Mouse (Mus musculus) embryonic facial prominence, embryonic 14.5 days (tissue): ENCODE results near the gene Dydc2. TPM values are rescaled to one million over a fixed set of nuclear protein-coding genes. Genes with fewer than 3 reads are reported as not detected.

Source experiments
- ATAC-seq: fragments of 200-750 bp; cut with Nextera tagmentation; 2 replicates; pipeline ENCODE4 v1.8.0; 2017; ENCODE audit warnings: low read depth, moderate number of reproducible peaks, moderate TSS enrichment
- DNase-seq: peaks from one replicate; pipeline ENCODE4 v3.0.0-alpha.2; 2015; ENCODE audit warnings: low spot score
- H3K27ac ChIP-seq: fragments of 300-500 bp; sonication (generic); replicated peaks from 2 replicates; pipeline ENCODE4 v1.5.1; 2014; ENCODE audit warnings: low read depth, mild to moderate bottlenecking, low read length, moderate library complexity
- H3K27me3 ChIP-seq: fragments of 300-500 bp; sonication (generic); replicated peaks from 2 replicates; pipeline ENCODE4 v1.6.1; 2014; ENCODE audit warnings: low read length; ENCODE audit not compliant: control insufficient read depth, insufficient read depth
- H3K36me3 ChIP-seq: fragments of 300-500 bp; sonication (generic); 2 replicates; pipeline ENCODE4 v1.6.1; 2014; ENCODE audit warnings: low read length, mixed read lengths; ENCODE audit not compliant: control insufficient read depth, insufficient read depth
- H3K4me1 ChIP-seq: fragments of 300-500 bp; sonication (generic); 2 replicates; pipeline ENCODE4 v1.6.1; 2014; ENCODE audit warnings: antibody characterized with exemption, low read length; ENCODE audit not compliant: control insufficient read depth, insufficient read depth
- H3K4me2 ChIP-seq: fragments of 300-500 bp; sonication (generic); 2 replicates; pipeline ENCODE4 v1.6.1; 2014; ENCODE audit warnings: low read depth, mild to moderate bottlenecking, low read length, moderate library complexity, mixed read lengths
- H3K4me3 ChIP-seq: fragments of 300-500 bp; sonication (generic); 2 replicates; pipeline ENCODE4 v1.5.1; 2014; ENCODE audit warnings: low read depth, mild to moderate bottlenecking, low read length
- H3K9ac ChIP-seq: fragments of 300-500 bp; sonication (generic); 2 replicates; pipeline ENCODE4 v1.6.1; 2014; ENCODE audit warnings: low read depth, mild to moderate bottlenecking, low read length, moderate library complexity, mixed read lengths
- H3K9me3 ChIP-seq: fragments of 300-500 bp; sonication (generic); 2 replicates; pipeline ENCODE4 v1.6.1; 2016; ENCODE audit warnings: low read length; ENCODE audit not compliant: control insufficient read depth
- WGBS: fragments of 180-500 bp; shearing (Covaris S2); extraction: QIAGEN DNeasy Blood & Tissue Kit; methylation state at CpG from one replicate; pipeline ENCODE4 v1.1.7; 2014; 5-methylcytosine and 5-hydroxymethylcytosine counted together
- polyA plus RNA-seq: library from polyadenylated mRNA; unstranded; fragments of >200 nt; fragmentation: Nextera tagmentation; extraction: Ambion mirVana; gene quantifications from 2 replicates; pipeline ENCODE4 v1.2.1, GENCODE M21; 2014

The Dydc2 gene
- polyA plus RNA-seq, 1 experiment from 2014 or later: 0.29 TPM

DNA sequence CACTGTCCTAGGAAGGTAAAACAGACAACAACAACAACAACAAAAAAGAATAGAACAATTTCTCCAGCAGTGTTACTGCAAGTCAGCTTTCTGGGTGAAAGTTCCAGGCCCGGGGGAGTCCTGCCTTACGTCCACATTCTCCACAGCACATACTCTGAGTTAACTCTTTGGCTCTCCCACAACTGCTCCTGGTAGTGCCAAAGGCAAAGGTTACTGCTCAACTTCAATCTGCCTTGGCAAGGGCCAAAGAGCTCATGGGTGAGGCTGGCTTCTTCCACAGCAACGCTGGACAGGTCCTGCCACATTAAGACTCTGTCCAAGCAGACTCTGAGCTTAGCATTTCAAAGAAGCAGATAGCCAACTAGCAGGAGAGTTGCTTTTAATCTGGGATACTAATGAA lies 57.1 kb downstream of the Dydc2 start:
- no peak for ATAC-seq
- H3K4me3 ChIP-seq: no peak overlapping the region
- H3K9me3 ChIP-seq: no peaks in the 10 kb centered on the region
- no peaks in the 10 kb centered on the region for H3K36me3 ChIP-seq
- H3K27ac ChIP-seq: no peak overlapping the region
- H3K4me1 ChIP-seq: peaks cover 20% of the 10 kb centered on the region
- H3K4me2 ChIP-seq: no peak overlapping the region
- no peak overlapping the region for H3K9ac ChIP-seq
- no peaks in the 10 kb centered on the region for H3K27me3 ChIP-seq
- 74% methylated on average over 3 of the region's 3 CpGs for WGBS
- no peak for DNase-seq

DNA sequence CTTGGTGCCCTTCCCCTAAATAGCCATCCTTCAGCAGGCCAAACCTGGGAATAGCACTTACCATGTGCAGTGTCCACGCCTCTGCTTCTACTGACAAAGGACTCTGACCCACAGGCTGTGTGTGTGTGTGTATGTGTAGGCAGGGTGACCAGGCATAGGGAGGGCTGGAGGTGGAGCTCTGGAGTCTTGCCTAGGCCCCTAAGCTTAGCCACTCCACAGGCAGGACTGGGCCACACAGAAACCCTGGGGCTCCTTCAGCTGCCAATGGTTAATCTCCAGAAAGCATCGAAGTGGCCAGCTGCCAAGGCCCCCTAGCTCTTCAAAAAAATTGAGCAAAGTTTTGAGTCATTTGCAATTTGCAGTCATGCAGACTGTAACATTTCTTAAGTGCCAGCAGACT lies 60.9 kb downstream of the Dydc2 start:
- Histone ChIP-seq H3K4me1 (peaks cover 27% of the 10 kb centered on the region), H3K27me3 (no peaks in the 10 kb centered on the region), H3K4me3 (peak overlapping the region; percentile 11; the same call in 1 of the 2 replicates), H3K9ac (no peak overlapping the region), H3K27ac (peak overlapping the region; percentile 69), H3K4me2 (peak overlapping the region; percentile 23; the same call in 1 of the 2 replicates), H3K9me3 (no peaks in the 10 kb centered on the region), H3K36me3 (no peaks in the 10 kb centered on the region)
- ATAC-seq (peak; percentile 76), DNase-seq (peak; percentile 80)
- 45% methylated on average over 2 of the region's 2 CpGs for WGBS

DNA sequence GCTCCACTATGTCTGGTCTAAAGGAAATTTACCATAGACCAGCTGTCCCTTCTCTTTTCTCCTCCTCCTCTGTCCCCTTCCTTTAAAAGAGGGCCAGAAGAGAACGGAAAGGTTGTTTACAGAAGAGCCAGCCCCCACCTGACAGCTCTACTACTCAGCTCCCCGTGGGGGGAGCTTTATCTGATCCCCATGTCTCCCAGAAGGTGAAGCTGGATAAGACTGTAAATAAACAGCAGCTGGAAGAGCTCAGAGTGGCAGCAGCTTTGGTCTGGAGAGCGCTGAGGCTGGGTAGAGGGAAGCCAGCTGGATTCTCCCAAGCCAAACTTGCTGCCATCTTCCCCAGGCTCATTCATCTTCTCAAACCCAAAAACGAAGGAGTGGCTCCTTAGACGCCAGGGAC lies 61.4 kb downstream of the Dydc2 start:
- H3K27ac ChIP-seq: peak overlapping the region; percentile 69
- H3K9me3 ChIP-seq: no peaks in the 10 kb centered on the region
- no peak for ATAC-seq
- H3K27me3 ChIP-seq: no peaks in the 10 kb centered on the region
- no peak overlapping the region for H3K9ac ChIP-seq
- H3K4me2 ChIP-seq: peak overlapping the region; percentile 23; the same call in 1 of the 2 replicates
- H3K4me1 ChIP-seq: peaks cover 24% of the 10 kb centered on the region
- WGBS: 30% methylated on average over 5 of the region's 5 CpGs
- H3K4me3 ChIP-seq: peak overlapping the region; percentile 11; the same call in 1 of the 2 replicates
- no peaks in the 10 kb centered on the region for H3K36me3 ChIP-seq
- no peak for DNase-seq

DNA sequence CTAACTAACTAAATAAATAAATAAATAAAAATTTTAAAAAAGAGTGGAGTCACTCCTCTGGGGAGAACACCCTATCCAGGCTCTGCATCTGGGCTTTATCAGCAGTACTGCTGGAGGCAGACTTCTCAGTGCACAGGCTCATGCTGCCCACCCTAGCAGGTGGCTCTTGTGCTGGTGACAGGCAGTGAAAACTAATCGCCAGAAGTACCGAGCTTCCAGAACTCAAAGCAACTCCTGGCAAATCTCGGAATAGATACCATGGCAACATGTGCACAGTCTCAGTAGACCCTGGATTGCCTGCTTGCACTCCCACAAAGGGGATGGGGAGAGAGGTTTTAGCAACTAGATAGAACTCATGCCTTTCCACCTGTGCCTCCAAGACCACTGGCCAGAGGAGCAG lies 62.1 kb downstream of the Dydc2 start:
- WGBS: 48% methylated on average over 3 of the region's 3 CpGs
- DNase-seq: no peak
- Histone ChIP-seq H3K9ac (no peak overlapping the region), H3K27me3 (no peaks in the 10 kb centered on the region), H3K27ac (no peak overlapping the region), H3K4me2 (peak overlapping the region; percentile 23; the same call in 1 of the 2 replicates), H3K36me3 (no peaks in the 10 kb centered on the region), H3K9me3 (no peaks in the 10 kb centered on the region), H3K4me3 (peak overlapping the region; percentile 11; the same call in 1 of the 2 replicates), H3K4me1 (peaks cover 24% of the 10 kb centered on the region)
- no peak for ATAC-seq

DNA sequence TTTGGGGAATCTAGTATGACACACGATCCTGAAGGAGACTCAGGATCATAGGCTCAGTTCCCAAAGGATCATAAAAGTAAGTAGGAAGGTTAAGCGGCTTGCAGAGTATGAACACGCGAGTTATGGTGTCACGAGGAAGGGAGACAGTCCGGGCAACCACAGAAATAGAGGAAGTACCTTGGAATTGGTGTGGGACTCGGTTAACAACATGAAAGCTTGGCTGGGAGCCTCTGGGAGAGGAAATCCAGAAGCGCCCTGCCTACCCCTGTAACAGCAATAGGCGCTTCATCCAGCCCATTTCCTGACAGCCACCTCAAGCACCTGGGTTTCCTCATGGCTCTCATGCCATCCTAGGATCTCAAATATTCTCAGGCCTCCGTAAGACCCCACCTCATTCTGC lies 62.7 kb downstream of the Dydc2 start:
- peaks cover 24% of the 10 kb centered on the region for H3K4me1 ChIP-seq
- peaks cover 6% of the 10 kb centered on the region; the same call in 1 of the 2 replicates for H3K36me3 ChIP-seq
- H3K9ac ChIP-seq: no peak overlapping the region
- H3K27ac ChIP-seq: no peak overlapping the region
- no peak overlapping the region for H3K4me3 ChIP-seq
- DNase-seq: no peak
- no peaks in the 10 kb centered on the region for H3K9me3 ChIP-seq
- WGBS: 88% methylated on average over 10 of the region's 10 CpGs
- H3K27me3 ChIP-seq: no peaks in the 10 kb centered on the region
- peak overlapping the region; percentile 6; the same call in 1 of the 2 replicates for H3K4me2 ChIP-seq
- no peak for ATAC-seq

DNA sequence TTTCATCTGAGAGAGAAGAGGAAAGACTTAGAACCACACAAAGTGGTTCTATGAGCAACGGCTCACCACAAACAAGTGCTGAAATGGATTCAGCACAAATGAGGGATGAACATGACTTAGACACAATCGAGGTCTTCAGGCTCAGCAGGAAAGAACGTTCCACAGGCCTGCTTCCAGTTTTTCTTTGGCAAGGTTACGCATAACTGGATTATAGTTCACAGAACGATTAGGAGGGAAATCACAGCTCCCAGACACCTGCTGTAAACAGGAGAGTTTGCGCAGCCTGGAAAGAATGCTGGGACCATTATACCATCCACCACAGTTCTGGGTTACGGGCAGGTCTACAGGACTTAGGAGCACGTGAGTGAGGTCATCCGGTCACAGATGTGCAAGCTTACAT lies 63.3 kb downstream of the Dydc2 start:
- no peak for DNase-seq
- ATAC-seq: no peak
- Histone ChIP-seq H3K4me1 (peaks cover 24% of the 10 kb centered on the region), H3K9me3 (no peaks in the 10 kb centered on the region), H3K27ac (no peak overlapping the region), H3K36me3 (peaks cover 12% of the 10 kb centered on the region), H3K4me2 (peak overlapping the region; percentile 6), H3K27me3 (no peaks in the 10 kb centered on the region), H3K4me3 (no peak overlapping the region), H3K9ac (no peak overlapping the region)
- WGBS: 71% methylated on average over 9 of the region's 9 CpGs

DNA sequence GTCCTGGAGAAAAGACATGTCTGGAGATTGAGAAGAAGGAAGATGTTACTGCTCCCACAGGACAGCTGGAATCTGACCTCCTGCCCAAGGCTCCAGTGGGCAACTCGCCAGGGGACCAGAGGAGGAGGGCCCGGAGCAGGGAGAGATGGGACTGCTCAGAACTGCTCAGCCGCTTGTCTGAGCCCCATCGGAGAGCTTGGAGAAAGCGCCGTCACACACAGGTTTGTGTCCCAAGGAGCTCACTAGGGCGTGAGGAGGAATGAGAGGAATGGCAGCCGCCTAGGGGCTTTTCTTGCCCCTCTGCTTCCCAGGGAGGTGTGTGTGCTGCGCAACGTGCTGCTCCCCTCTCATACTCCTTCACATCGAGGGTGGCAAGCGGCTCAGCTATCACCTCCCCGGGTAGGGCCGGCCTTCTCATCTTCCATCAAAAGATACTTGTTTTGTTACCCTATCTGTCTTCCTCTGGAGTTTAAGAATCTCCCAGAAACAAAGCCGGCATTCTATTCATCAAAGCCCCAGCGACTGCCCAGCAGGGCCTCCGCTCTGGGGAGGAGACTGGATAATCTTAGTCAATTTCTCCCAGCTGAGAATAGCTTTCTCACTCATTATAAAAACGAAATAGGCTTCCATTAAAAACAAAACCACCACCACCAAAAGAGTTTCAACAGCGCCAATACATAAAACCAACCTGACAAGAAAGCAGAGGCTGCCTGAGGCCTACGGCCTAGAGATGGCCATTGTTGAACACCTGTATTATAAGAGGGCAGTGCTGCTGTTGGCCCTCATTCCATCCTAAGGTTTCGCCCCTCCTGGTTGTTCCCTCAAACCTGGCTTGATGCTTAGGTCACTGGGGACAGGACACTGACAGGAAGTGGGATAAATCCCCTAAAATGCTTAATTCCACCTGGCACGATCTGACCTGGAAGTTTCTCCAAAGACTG lies 64.5 kb downstream of the Dydc2 start:
- Histone ChIP-seq H3K27me3 (no peaks in the 10 kb centered on the region), H3K4me1 (peaks cover 24% of the 10 kb centered on the region), H3K9me3 (no peaks in the 10 kb centered on the region), H3K4me3 (peak overlapping the region; percentile 12; the same call in 1 of the 2 replicates), H3K27ac (no peak overlapping the region), H3K9ac (peak overlapping the region; percentile 47), H3K36me3 (peaks cover 13% of the 10 kb centered on the region), H3K4me2 (peak overlapping the region; percentile 33)
- ATAC-seq (no peak), DNase-seq (peak; percentile 24)
- WGBS: 21% methylated on average over 22 of the region's 22 CpGs

DNA sequence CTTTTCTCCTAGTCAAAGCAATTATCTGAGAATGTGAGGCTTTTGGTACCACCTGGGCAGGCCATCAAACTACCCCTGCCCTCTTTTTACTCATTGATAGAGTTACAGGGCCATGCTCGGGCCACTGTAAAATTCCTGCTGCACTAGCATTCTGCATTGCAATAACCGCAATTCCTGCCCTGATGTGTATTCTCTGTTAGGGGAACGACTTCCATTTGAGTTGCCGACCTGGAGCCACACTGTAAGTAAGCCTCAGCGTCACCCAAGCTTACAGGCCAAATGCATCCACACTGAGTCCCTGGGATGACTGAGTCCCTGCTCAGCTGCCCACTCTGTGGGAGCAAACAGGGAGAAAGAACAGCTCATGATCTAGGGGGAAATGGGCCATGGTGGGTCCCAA lies 67.4 kb downstream of the Dydc2 start:
- Histone ChIP-seq H3K9me3 (no peaks in the 10 kb centered on the region), H3K36me3 (peaks cover 29% of the 10 kb centered on the region), H3K4me1 (peaks cover 9% of the 10 kb centered on the region), H3K27me3 (no peaks in the 10 kb centered on the region), H3K9ac (no peak overlapping the region), H3K4me3 (no peak overlapping the region), H3K27ac (no peak overlapping the region), H3K4me2 (no peak overlapping the region)
- ATAC-seq (no peak), DNase-seq (no peak)
- WGBS: 81% methylated on average over 5 of the region's 5 CpGs
